Mouse (Mus musculus) C2C12 (cell line): ENCODE data around the gene Ngdn.

Experiments used
- CEBPB ChIP-seq: IDR thresholded peaks from one replicate; pipeline ENCODE4 v1.6.1; 2011; ENCODE audit warnings: low read depth, mild to moderate bottlenecking, control low read depth, moderate library complexity
- CTCF ChIP-seq: IDR thresholded peaks from one replicate; pipeline ENCODE4 v1.5.1; 2011; ENCODE audit not compliant: control insufficient read depth, insufficient read depth, insufficient read length
- FOSL1 ChIP-seq: IDR thresholded peaks from one replicate; pipeline ENCODE4 v1.8.0; 2011; ENCODE audit warnings: mild to moderate bottlenecking, low read length; ENCODE audit not compliant: poor library complexity, insufficient read depth, severe bottlenecking
- MAX ChIP-seq: IDR thresholded peaks from one replicate; pipeline ENCODE4 v1.6.1; 2011; ENCODE audit warnings: mild to moderate bottlenecking, control low read depth
- MYOD1 ChIP-seq: IDR thresholded peaks from one replicate; pipeline ENCODE4 v1.6.1; 2011; ENCODE audit warnings: low read depth; ENCODE audit not compliant: control insufficient read depth, insufficient read length
- MYOG ChIP-seq: IDR thresholded peaks from one replicate; pipeline ENCODE4 v1.6.1; 2011; ENCODE audit not compliant: control insufficient read depth, insufficient read length; ENCODE audit errors: extremely low read depth
- USF1 ChIP-seq: IDR thresholded peaks from one replicate; pipeline ENCODE4 v1.6.1; 2011; ENCODE audit warnings: low read depth, mild to moderate bottlenecking, control low read depth, moderate library complexity

DNA sequence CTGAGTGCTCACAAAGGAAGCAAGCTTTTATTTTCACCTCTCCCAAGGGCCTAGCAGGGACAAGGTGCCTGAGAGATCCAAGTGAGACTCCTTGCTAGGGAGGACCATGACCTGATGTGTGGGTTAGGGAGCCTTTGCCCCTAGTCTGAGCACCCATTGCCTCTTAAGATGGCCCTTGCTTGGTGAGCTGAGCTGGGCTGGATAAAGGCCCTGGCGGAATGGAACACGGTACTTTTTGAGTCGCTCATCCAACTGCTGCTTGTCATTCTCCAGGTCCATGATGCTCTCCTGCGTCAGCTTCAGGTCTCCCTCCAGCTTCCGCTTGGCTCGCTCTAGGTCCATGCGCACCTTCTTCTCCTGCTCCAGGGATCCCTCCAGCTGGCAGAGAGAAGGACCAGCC is 33.3 kb upstream of the Ngdn start:
- TF ChIP-seq CTCF (no peak), MAX (no peak), USF1 (no peak), FOSL1 (no peak), CEBPB (no peak), MYOG (no peak), MYOD1 (no peak)
